Mouse (Mus musculus) embryo, embryonic 10.5 days (tissue): ENCODE data around the gene Bsph1.
"Not testable (repeated sequence)": the region's sequence is repeated elsewhere in the genome, so short reads cannot be mapped to it uniquely, and the experiment has no call there.

Source experiments
- DNase-seq: peaks from one replicate; pipeline ENCODE4 v3.0.0-alpha.2; 2015; ENCODE audit warnings: low spot score

Gene Bsph1

DNA sequence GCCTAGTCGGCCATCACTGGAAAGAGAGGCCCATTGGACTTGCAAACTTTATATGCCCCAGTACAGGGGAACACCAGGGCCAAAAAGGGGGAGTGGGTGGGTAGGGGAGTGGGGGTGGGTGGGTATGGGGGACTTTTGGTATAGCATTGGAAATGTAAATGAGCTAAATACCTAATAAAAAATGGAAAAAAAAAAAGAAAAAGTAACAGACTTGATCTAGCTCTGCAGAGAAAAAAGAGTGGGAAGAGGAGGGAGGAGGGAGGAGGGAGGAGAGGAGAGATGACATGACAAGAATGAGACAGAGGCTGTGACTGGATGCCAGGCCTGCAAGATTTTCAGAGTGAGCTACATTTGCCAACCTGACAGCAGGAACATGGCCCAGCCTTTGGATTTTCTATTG is at the start of gene Bsph1:
Gene Bsph1 (plus strand): TSS at position 301 of the 400 bp plus-strand sequence.
- DNase-seq, result not testable (repeated sequence)

DNA sequence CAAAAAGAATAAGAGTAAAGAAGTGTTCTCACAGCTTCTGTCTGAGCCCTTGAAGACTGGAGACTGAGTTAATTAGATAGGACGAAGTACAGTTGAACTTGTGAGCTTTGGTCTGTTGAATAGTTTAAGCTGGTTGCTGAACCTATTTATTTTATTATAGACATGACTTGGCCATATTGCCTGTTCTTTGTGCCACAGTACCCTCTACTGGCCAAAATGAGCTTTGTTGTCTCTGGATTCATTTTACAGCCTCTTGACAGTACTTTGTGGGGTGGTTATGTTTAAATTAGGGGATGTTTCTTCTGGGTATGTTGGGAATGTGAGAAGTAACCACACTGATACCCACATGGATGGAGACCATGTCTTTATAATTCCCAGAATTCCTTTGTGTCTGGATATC is 60.9 kb downstream of the Bsph1 start:
- DNase-seq, result peak; percentile 0
